ENCODE assay signal across 12 mouse cellular contexts in genomic region chr4:151804208-151804607, GRCm38 (mm10).
"Had no signal": no experiment of that assay in that cellular context is flagged by ENCODE, and none has a peak within 500 bp of the region (broad histone marks: within the 10 kb centered on the region; RNA-seq: fewer than 3 reads in every experiment).

No protein-coding gene starts in this region.

- H3K27ac ChIP-seq: kidney, postnatal 0 days; limb, embryonic 15.5 days; midbrain, embryonic 15.5 days; neural tube, embryonic 12.5 days; stomach, postnatal 0 days had no signal

- H3K4me2 ChIP-seq: limb, embryonic 15.5 days; midbrain, embryonic 11.5 days; midbrain, embryonic 15.5 days; neural tube, embryonic 12.5 days had no signal

- H3K36me3 ChIP-seq: limb, embryonic 15.5 days; midbrain, embryonic 15.5 days; neural tube, embryonic 12.5 days had no signal

- H3K9me3 ChIP-seq: limb, embryonic 15.5 days; megakaryocyte, embryonic 14.5 days; midbrain, embryonic 15.5 days; neural tube, embryonic 12.5 days had no signal

- ATAC-seq: midbrain, embryonic 15.5 days had no signal

- H3K4me3 ChIP-seq: limb, embryonic 15.5 days; megakaryocyte, embryonic 14.5 days; midbrain, embryonic 15.5 days; neural tube, embryonic 12.5 days had no signal

- DNase-seq: kidney, adult 11 months; kidney, adult 9 months; layer of hippocampus, adult 9-11 months; layer of hippocampus, postnatal 36 days; thymus, postnatal 4 days had no signal

- H3K27me3 ChIP-seq: limb, embryonic 15.5 days; megakaryocyte, embryonic 14.5 days; midbrain, embryonic 15.5 days; neural tube, embryonic 12.5 days had no signal

- H3K9ac ChIP-seq: limb, embryonic 15.5 days; midbrain, embryonic 15.5 days; neural tube, embryonic 12.5 days had no signal

- H3K4me1 ChIP-seq: limb, embryonic 15.5 days; midbrain, embryonic 15.5 days; neural tube, embryonic 12.5 days had no signal
